In the genomic region with DNA sequence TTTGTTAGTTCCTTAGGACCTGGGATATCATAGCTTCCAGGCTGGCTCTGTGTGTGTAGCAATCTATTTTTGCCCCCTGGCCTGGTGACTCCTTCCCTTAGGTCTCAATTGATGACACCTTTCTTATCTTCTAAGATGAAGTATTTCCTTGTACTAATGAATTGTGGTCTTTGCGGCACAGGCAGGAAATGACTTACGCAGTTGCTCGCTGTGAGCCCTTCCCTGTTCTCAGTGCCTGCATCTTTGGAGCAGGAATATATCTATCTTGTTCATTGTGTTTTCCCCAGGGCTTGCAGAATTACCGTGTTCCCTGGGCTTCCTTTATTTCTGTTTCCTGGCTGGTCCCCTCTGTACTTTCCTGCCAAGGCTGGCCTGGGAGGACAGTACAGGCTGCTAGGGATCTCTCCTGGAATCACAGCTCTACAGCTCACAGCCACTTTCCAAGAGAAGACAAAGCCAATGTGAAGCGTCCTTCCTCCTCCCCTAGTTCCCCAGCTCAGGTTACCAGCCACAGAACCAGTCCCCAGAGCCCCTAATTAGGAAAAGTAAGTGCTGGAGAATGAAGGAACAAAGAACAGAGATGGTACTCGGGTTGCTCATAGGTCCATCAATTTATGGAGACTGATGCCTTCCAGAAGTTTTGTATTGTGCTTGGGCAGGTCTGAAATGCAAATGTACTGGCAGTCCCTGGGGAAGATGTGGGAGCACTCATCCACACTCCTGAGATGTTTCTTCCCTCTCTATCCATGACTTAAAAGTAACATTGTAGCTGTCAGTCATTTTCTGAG, we compare ENCODE assay signal across 14 mouse cellular contexts.
DNase-seq lines count a peak whose midpoint lies in the region; ATAC-seq lines count a peak whose summit lies in the region.
"Had no signal": no experiment of that assay in that cellular context is flagged by ENCODE, and none has a peak within 500 bp of the region (broad histone marks: within the 10 kb centered on the region; RNA-seq: fewer than 3 reads in every experiment).

No protein-coding gene starts in this region.

- no peak overlapping the region for H3K4me3 ChIP-seq in intestine, embryonic 14.5 days (ENCODE audit: low read depth, low read length)
- H3K4me3 ChIP-seq in intestine, embryonic 16.5 days (ENCODE audit: low read length): no peak overlapping the region
- H3K4me3 ChIP-seq: embryonic facial prominence, embryonic 15.5 days had no signal

- no peaks in the 10 kb centered on the region for H3K27me3 ChIP-seq in intestine, embryonic 14.5 days (replicated peaks; ENCODE audit: control insufficient read depth, insufficient read depth, low read length)
- no peaks in the 10 kb centered on the region for H3K27me3 ChIP-seq in intestine, embryonic 16.5 days (replicated peaks; ENCODE audit: control insufficient read depth, insufficient read depth, low read length)
- H3K27me3 ChIP-seq: embryonic facial prominence, embryonic 15.5 days had no signal

- no peak overlapping the region for H3K27ac ChIP-seq in intestine, embryonic 14.5 days (ENCODE audit: low read depth)
- no peak overlapping the region for H3K27ac ChIP-seq in intestine, embryonic 16.5 days (ENCODE audit: low read length)
- H3K27ac ChIP-seq: embryonic facial prominence, embryonic 15.5 days; liver, embryonic 14.5 days; macrophage had no signal

- peak; percentile 36 for DNase-seq in intestine, embryonic 14.5 days (ENCODE audit: low spot score)
- DNase-seq in kidney, postnatal 36 days: peak; percentile 10 to 61
- no peak for DNase-seq in layer of hippocampus, adult 9-10 months (ENCODE audit: low spot score)
- DNase-seq in heart, postnatal 14 days: no peak
- DNase-seq: cerebellum, adult 9-11 months; heart, adult 18-20 months; retina, postnatal 1 day had no signal

- H3K4me2 ChIP-seq in intestine, embryonic 14.5 days (ENCODE audit: low read length): no peak overlapping the region
- H3K4me2 ChIP-seq in intestine, embryonic 16.5 days (ENCODE audit: low read depth, low read length): no peak overlapping the region
- H3K4me2 ChIP-seq: embryonic facial prominence, embryonic 15.5 days had no signal

- WGBS in intestine, embryonic 14.5 days: 34% methylated on average over 6 of the region's 6 CpGs
- WGBS in intestine, embryonic 16.5 days: 34% methylated on average over 6 of the region's 6 CpGs

- no peaks in the 10 kb centered on the region for H3K4me1 ChIP-seq in intestine, embryonic 14.5 days (replicated peaks; ENCODE audit: control insufficient read depth, insufficient read depth, low read length)
- no peaks in the 10 kb centered on the region for H3K4me1 ChIP-seq in intestine, embryonic 16.5 days (ENCODE audit: control insufficient read depth, insufficient read depth, low read length)
- H3K4me1 ChIP-seq: embryonic facial prominence, embryonic 15.5 days had no signal

- no peak overlapping the region for H3K9ac ChIP-seq in intestine, embryonic 14.5 days (ENCODE audit: low read length)
- no peak overlapping the region for H3K9ac ChIP-seq in intestine, embryonic 16.5 days (ENCODE audit: low read depth, low read length)
- H3K9ac ChIP-seq: embryonic facial prominence, embryonic 15.5 days; liver, embryonic 14.5 days had no signal

- no peak for ATAC-seq in intestine, embryonic 14.5 days (replicated peaks; ENCODE audit: low FRiP score, low TSS enrichment, low read depth)
- no peak for ATAC-seq in intestine, embryonic 16.5 days
- ATAC-seq in CD4-positive, CD25-positive, alpha-beta regulatory T cell, adult 4 months: peak; percentile 81
- ATAC-seq in granulocyte monocyte progenitor cell, adult 5-6 weeks (replicated peaks; ENCODE audit: poor library complexity, severe bottlenecking): peak; percentile 78
- ATAC-seq: forebrain, embryonic 16.5 days had no signal

- intact Hi-C loops in heart, postnatal 14 days (cut with DNase I): loop anchor here (5.0 kb wide), 1 partner anchor 92 kb away; no protein-coding TSS in a partner anchor

- no peaks in the 10 kb centered on the region for H3K9me3 ChIP-seq in intestine, embryonic 14.5 days (ENCODE audit: control insufficient read depth, low read length)
- H3K9me3 ChIP-seq in intestine, embryonic 16.5 days (ENCODE audit: control insufficient read depth, low read length): no peaks in the 10 kb centered on the region
- H3K9me3 ChIP-seq: embryonic facial prominence, embryonic 15.5 days had no signal

- no peaks in the 10 kb centered on the region for H3K36me3 ChIP-seq in intestine, embryonic 14.5 days (ENCODE audit: control insufficient read depth, insufficient read depth, low read length)
- no peaks in the 10 kb centered on the region for H3K36me3 ChIP-seq in intestine, embryonic 16.5 days (ENCODE audit: control insufficient read depth, insufficient read depth, low read length)
- H3K36me3 ChIP-seq: embryonic facial prominence, embryonic 15.5 days had no signal

Comparison
In these comparisons a context has a peak if more than half of its experiments do, and no peak if none do; other contexts are left out.
1. ATAC-seq: peak in CD4-positive, CD25-positive, alpha-beta regulatory T cell, adult 4 months (single experiment) and granulocyte monocyte progenitor cell, adult 5-6 weeks (single experiment); none in intestine, embryonic 14.5 days (single experiment) and intestine, embryonic 16.5 days (single experiment).
2. DNase-seq: peak in intestine, embryonic 14.5 days (single experiment) and kidney, postnatal 36 days (2 of 2); none in layer of hippocampus, adult 9-10 months (single experiment) and heart, postnatal 14 days (0 of 2).